Mouse (Mus musculus) forebrain, embryonic 15.5 days (tissue): Measurements from ENCODE around the gene 5730596B20Rik. TPM values are rescaled to one million over a fixed set of nuclear protein-coding genes. Genes with fewer than 3 reads are reported as not detected.

ENCODE experiments used
- ATAC-seq: fragments of 200-750 bp; cut with Nextera tagmentation; replicated peaks from 2 replicates; pipeline ENCODE4 v1.8.0; 2017; ENCODE audit warnings: mild to moderate bottlenecking, moderate TSS enrichment, moderate library complexity
- H3K27ac ChIP-seq: fragments of 300-500 bp; sonication (generic); replicated peaks from 2 replicates; pipeline ENCODE4 v1.5.1; 2015; ENCODE audit warnings: mild to moderate bottlenecking, inconsistent platforms
- H3K27me3 ChIP-seq: fragments of 300-500 bp; sonication (generic); 2 replicates; pipeline ENCODE4 v1.6.1; 2015; ENCODE audit warnings: inconsistent platforms
- H3K36me3 ChIP-seq: fragments of 300-500 bp; sonication (generic); 2 replicates; pipeline ENCODE4 v1.6.1; 2015; ENCODE audit warnings: mild to moderate bottlenecking, inconsistent platforms
- H3K4me1 ChIP-seq: fragments of 300-500 bp; sonication (generic); 2 replicates; pipeline ENCODE4 v1.6.1; 2015; ENCODE audit warnings: inconsistent platforms
- H3K4me2 ChIP-seq: fragments of 300-500 bp; sonication (generic); replicated peaks from 2 replicates; pipeline ENCODE4 v1.6.1; 2015; ENCODE audit warnings: mild to moderate bottlenecking, inconsistent platforms
- H3K4me3 ChIP-seq: fragments of 300-500 bp; sonication (generic); 2 replicates; pipeline ENCODE4 v1.5.1; 2015; ENCODE audit warnings: mild to moderate bottlenecking, inconsistent platforms
- H3K9ac ChIP-seq: fragments of 300-500 bp; sonication (generic); replicated peaks from 2 replicates; pipeline ENCODE4 v1.6.1; 2015; ENCODE audit warnings: mild to moderate bottlenecking, inconsistent platforms
- H3K9me3 ChIP-seq: fragments of 300-500 bp; sonication (generic); 2 replicates; pipeline ENCODE4 v1.6.1; 2016; ENCODE audit warnings: inconsistent platforms
- WGBS: fragments of 180-500 bp; shearing (Covaris S2); methylation state at CpG from one replicate; pipeline ENCODE4 v1.1.7; 2015; ENCODE audit warnings: mixed read lengths; 5-methylcytosine and 5-hydroxymethylcytosine counted together
- polyA plus RNA-seq: library from polyadenylated mRNA; unstranded; fragments of >200 nt; fragmentation: Nextera tagmentation; extraction: Ambion mirVana; gene quantifications from 2 replicates; pipeline ENCODE4 v1.2.1, GENCODE M21; 2015

The 5730596B20Rik gene
- polyA plus RNA-seq, 1 experiment from 2014 or later = not detected

GRCm38 (mm10) chr6:52194690-52195089 lies 17.4 kb downstream of the 5730596B20Rik start:
- H3K36me3 ChIP-seq = no peaks in the 10 kb centered on the region
- H3K4me1 ChIP-seq = peaks cover 14% of the 10 kb centered on the region
- H3K9ac ChIP-seq = no peak overlapping the region
- no peak overlapping the region for H3K27ac ChIP-seq
- H3K4me2 ChIP-seq = no peak overlapping the region
- H3K9me3 ChIP-seq = no peaks in the 10 kb centered on the region
- no peak overlapping the region for H3K4me3 ChIP-seq
- ATAC-seq = no peak
- WGBS = 5% methylated on average over 10 of the region's 10 CpGs
- H3K27me3 ChIP-seq = peaks cover 99% of the 10 kb centered on the region

GRCm38 (mm10) chr6:52196811-52197210 lies 19.5 kb downstream of the 5730596B20Rik start:
- Histone ChIP-seq H3K4me1 (peaks cover 5% of the 10 kb centered on the region; the same call in 1 of the 2 replicates), H3K36me3 (no peaks in the 10 kb centered on the region), H3K9me3 (no peaks in the 10 kb centered on the region), H3K4me3 (no peak overlapping the region), H3K27ac (no peak overlapping the region), H3K9ac (no peak overlapping the region), H3K27me3 (peaks cover 100% of the 10 kb centered on the region), H3K4me2 (no peak overlapping the region)
- WGBS = 4% methylated on average over 9 of the region's 9 CpGs
- no peak for ATAC-seq

- H3K4me3 ChIP-seq = no peak overlapping the region
- no peak for ATAC-seq
- H3K27me3 ChIP-seq = peaks cover 100% of the 10 kb centered on the region
- no peak overlapping the region for H3K4me2 ChIP-seq
- WGBS = 2% methylated on average over 10 of the region's 10 CpGs
- H3K4me1 ChIP-seq = peaks cover under 1% of the 10 kb centered on the region; the same call in 1 of the 2 replicates
- no peaks in the 10 kb centered on the region for H3K36me3 ChIP-seq
- no peak overlapping the region for H3K9ac ChIP-seq
- no peaks in the 10 kb centered on the region for H3K9me3 ChIP-seq
- H3K27ac ChIP-seq = no peak overlapping the region
Observed at GRCm38 (mm10) chr6:52197271-52197670, 20.0 kb downstream of the 5730596B20Rik start.

- Histone ChIP-seq H3K27ac (no peak overlapping the region), H3K4me1 (peaks cover 11% of the 10 kb centered on the region), H3K4me2 (no peak overlapping the region), H3K9ac (no peak overlapping the region), H3K27me3 (peaks cover 99% of the 10 kb centered on the region), H3K9me3 (no peaks in the 10 kb centered on the region), H3K4me3 (no peak overlapping the region), H3K36me3 (no peaks in the 10 kb centered on the region)
- under 1% methylated on average over 30 of the region's 30 CpGs for WGBS
- no peak for ATAC-seq
Observed at GRCm38 (mm10) chr6:52200073-52200750, 22.9 kb downstream of the 5730596B20Rik start.

- Histone ChIP-seq H3K9me3 (no peaks in the 10 kb centered on the region), H3K4me1 (peaks cover 11% of the 10 kb centered on the region), H3K4me3 (no peak overlapping the region), H3K4me2 (no peak overlapping the region), H3K27me3 (peaks cover 99% of the 10 kb centered on the region), H3K36me3 (no peaks in the 10 kb centered on the region), H3K9ac (no peak overlapping the region), H3K27ac (no peak overlapping the region)
- no peak for ATAC-seq
- WGBS = 5% methylated on average over 10 of the region's 10 CpGs
Observed at GRCm38 (mm10) chr6:52200751-52201250, 23.5 kb downstream of the 5730596B20Rik start.

GRCm38 (mm10) chr6:52201269-52201668 lies 24.0 kb downstream of the 5730596B20Rik start:
- Histone ChIP-seq H3K9ac (no peak overlapping the region), H3K36me3 (no peaks in the 10 kb centered on the region), H3K4me2 (no peak overlapping the region), H3K4me3 (no peak overlapping the region), H3K27ac (no peak overlapping the region), H3K4me1 (peaks cover 11% of the 10 kb centered on the region), H3K9me3 (no peaks in the 10 kb centered on the region), H3K27me3 (peaks cover 99% of the 10 kb centered on the region)
- 21% methylated on average over 1 of the region's 1 CpGs for WGBS
- no peak for ATAC-seq

- Histone ChIP-seq H3K36me3 (no peaks in the 10 kb centered on the region), H3K27me3 (peaks cover 99% of the 10 kb centered on the region), H3K9ac (no peak overlapping the region), H3K9me3 (no peaks in the 10 kb centered on the region), H3K27ac (no peak overlapping the region), H3K4me2 (no peak overlapping the region), H3K4me3 (no peak overlapping the region), H3K4me1 (peaks cover 11% of the 10 kb centered on the region)
- 3% methylated on average over 22 of the region's 22 CpGs for WGBS
- no peak for ATAC-seq
Observed at GRCm38 (mm10) chr6:52202362-52203120, 25.2 kb downstream of the 5730596B20Rik start.

- peaks cover 98% of the 10 kb centered on the region for H3K27me3 ChIP-seq
- ATAC-seq = no peak
- under 1% methylated on average over 10 of the region's 10 CpGs for WGBS
- no peak overlapping the region for H3K4me3 ChIP-seq
- no peaks in the 10 kb centered on the region for H3K36me3 ChIP-seq
- peaks cover 11% of the 10 kb centered on the region for H3K4me1 ChIP-seq
- H3K9ac ChIP-seq = no peak overlapping the region
- no peaks in the 10 kb centered on the region for H3K9me3 ChIP-seq
- H3K27ac ChIP-seq = no peak overlapping the region
- H3K4me2 ChIP-seq = no peak overlapping the region
Observed at GRCm38 (mm10) chr6:52203121-52203370, 25.7 kb downstream of the 5730596B20Rik start.

GRCm38 (mm10) chr6:52203371-52204049 lies 26.2 kb downstream of the 5730596B20Rik start:
- ATAC-seq = no peak
- Histone ChIP-seq H3K27me3 (peaks cover 98% of the 10 kb centered on the region), H3K9me3 (no peaks in the 10 kb centered on the region), H3K9ac (no peak overlapping the region), H3K36me3 (no peaks in the 10 kb centered on the region), H3K27ac (no peak overlapping the region), H3K4me3 (peak overlapping the region; percentile 12), H3K4me1 (peaks cover 11% of the 10 kb centered on the region), H3K4me2 (peak overlapping the region; percentile 31)
- 0% methylated on average over 46 of the region's 46 CpGs for WGBS

- peaks cover 11% of the 10 kb centered on the region for H3K4me1 ChIP-seq
- H3K27ac ChIP-seq = no peak within 1 kb of the TSS
- H3K4me3 ChIP-seq = peak within 1 kb of the TSS; percentile 12
- WGBS = under 1% methylated on average over 65 of the region's 65 CpGs
- ATAC-seq = no peak
- no peaks in the 10 kb centered on the region for H3K36me3 ChIP-seq
- H3K9ac ChIP-seq = no peak within 1 kb of the TSS
- peaks cover 98% of the 10 kb centered on the region for H3K27me3 ChIP-seq
- peak within 1 kb of the TSS; percentile 31 for H3K4me2 ChIP-seq
- H3K9me3 ChIP-seq = no peaks in the 10 kb centered on the region
Observed at GRCm38 (mm10) chr6:52204050-52204752, 26.9 kb downstream of the 5730596B20Rik start, which contains the start of gene Hoxa5. Gene Hoxa5, minus strand, starts transcription at chr6:52204587.

GRCm38 (mm10) chr6:52205221-52205620 lies 27.9 kb downstream of the 5730596B20Rik start:
- WGBS = 3% methylated on average over 14 of the region's 14 CpGs
- Histone ChIP-seq H3K27ac (no peak overlapping the region), H3K4me1 (peaks cover 11% of the 10 kb centered on the region), H3K9me3 (no peaks in the 10 kb centered on the region), H3K36me3 (no peaks in the 10 kb centered on the region), H3K4me3 (no peak overlapping the region), H3K4me2 (no peak overlapping the region), H3K27me3 (peaks cover 98% of the 10 kb centered on the region), H3K9ac (no peak overlapping the region)
- ATAC-seq = no peak
